Mouse (Mus musculus): ENCODE measurements around the gene Hist1h2ak. TPM values are rescaled to one million over a fixed set of nuclear protein-coding genes. Genes with fewer than 3 reads are reported as not detected.
"Not testable (repeated sequence)": the region's sequence is repeated elsewhere in the genome, so short reads cannot be mapped to it uniquely, and the experiment has no call there.

The Hist1h2ak gene
- polyA plus RNA-seq, 1 experiment from 2014 or later, result 5.5 TPM

DNA sequence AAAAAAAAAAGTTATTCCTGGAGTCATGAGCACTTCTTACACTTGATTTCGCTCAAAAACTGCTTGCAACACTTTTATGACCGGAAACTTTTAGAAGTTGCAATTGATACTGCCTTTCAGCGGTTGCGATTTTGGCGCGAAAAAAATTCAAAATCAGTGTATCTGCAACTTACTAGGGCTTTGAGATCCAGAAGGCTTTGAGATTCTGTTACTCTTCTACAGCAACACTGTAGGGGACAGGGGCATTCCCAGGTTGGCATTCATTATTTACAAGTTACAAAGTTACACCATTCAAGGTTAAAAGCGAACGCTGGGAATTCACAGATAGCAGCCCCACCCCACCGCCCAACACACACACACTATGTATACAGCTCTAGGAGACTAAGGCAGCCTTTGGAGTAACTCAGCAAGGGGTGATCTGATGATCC is 30.1 kb upstream of the Hist1h2ak start:
- H3K9ac ChIP-seq, result no peak overlapping the region
- H3K27me3 ChIP-seq (replicated peaks), result no peaks in the 10 kb centered on the region
- H3K27ac ChIP-seq, result 0 out of 2 replicates have a peak overlapping the region, but pooled peaks have one; percentile 67
- 2% methylated on average over 9 of the region's 9 CpGs for WGBS
- H3K4me3 ChIP-seq, result peak overlapping the region; percentile 41
- H3K4me2 ChIP-seq, result peak overlapping the region; percentile 81
- no peaks in the 10 kb centered on the region for H3K9me3 ChIP-seq
- peaks cover 46% of the 10 kb centered on the region for H3K4me1 ChIP-seq
- no peaks in the 10 kb centered on the region for H3K36me3 ChIP-seq (replicated peaks)
- no peak for ATAC-seq (replicated peaks)

DNA sequence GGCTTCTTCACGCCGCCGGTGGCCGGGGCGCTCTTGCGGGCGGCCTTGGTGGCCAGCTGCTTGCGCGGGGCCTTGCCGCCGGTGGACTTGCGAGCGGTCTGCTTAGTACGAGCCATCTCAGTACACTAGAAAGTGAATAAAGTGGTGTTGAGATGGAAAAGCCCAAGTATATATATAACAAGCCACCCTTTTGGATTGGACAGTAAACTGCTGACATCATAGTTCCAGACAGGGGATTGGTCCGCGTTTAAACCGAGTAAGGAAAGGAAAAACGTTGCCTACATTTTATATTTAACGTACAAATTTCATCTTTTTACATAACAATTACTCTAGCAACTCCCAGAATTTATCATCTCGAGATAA is 29.6 kb upstream of the Hist1h2ak start, which contains the start of gene Hist1h3i:
Gene Hist1h3i, minus strand, starts transcription at position 116 of the 363 bp plus-strand sequence.
- peak within 1 kb of the TSS; percentile 41 for H3K4me3 ChIP-seq
- no peaks in the 10 kb centered on the region for H3K9me3 ChIP-seq
- H3K9ac ChIP-seq, result peak within 1 kb of the TSS; percentile 38; the same call in 1 of the 2 replicates
- H3K36me3 ChIP-seq (replicated peaks), result no peaks in the 10 kb centered on the region
- peak; percentile 80 for ATAC-seq (replicated peaks)
- peak within 1 kb of the TSS; percentile 78 for H3K27ac ChIP-seq
- WGBS, result under 1% methylated on average over 19 of the region's 20 CpGs
- peaks cover 49% of the 10 kb centered on the region for H3K4me1 ChIP-seq
- peak within 1 kb of the TSS; percentile 81 for H3K4me2 ChIP-seq
- H3K27me3 ChIP-seq (replicated peaks), result no peaks in the 10 kb centered on the region

DNA sequence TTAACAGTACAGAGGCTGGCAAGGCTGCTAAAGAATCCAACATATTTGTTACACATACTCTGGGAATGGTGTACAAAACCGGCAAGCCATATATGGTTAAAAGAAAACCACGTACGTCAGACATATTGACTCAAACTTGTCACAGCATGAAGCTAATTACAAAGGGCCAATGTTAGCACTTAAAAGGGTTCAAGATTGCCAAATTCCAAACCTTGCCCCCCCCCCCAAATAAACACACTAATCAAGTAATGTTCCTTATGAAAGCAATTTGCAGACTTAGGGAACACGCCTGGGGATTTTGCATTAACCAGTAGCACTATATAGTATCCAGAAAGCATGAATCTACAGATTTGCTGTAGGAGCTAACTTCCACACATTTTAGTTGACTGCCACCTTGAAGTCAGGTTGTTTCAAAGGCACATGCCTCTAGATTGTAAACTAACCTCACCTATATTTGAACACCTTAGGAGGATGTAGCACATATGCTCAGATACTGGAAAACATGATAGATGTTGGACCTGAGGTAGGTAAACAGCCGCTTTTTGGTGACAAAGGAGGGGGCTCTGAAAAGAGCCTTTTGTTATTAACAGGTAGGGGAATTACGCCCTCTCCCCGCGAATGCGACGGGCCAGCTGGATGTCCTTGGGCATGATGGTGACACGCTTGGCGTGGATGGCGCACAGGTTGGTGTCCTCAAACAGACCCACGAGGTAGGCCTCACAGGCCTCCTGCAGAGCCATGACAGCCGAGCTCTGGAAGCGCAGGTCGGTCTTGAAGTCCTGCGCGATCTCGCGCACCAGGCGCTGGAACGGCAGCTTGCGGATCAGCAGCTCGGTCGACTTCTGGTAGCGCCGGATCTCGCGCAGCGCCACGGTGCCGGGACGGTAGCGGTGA is 29.0 kb upstream of the Hist1h2ak start:
- Histone ChIP-seq H3K4me3 (peak overlapping the region; percentile 41), H3K4me1 (peaks cover 45% of the 10 kb centered on the region), H3K9ac (peak overlapping the region; percentile 38; the same call in 1 of the 2 replicates), H3K4me2 (peak overlapping the region; percentile 81), H3K27ac (peak overlapping the region; percentile 78)
- not testable (repeated sequence) for ATAC-seq (replicated peaks); H3K9me3 ChIP-seq; H3K36me3 ChIP-seq (replicated peaks); H3K27me3 ChIP-seq (replicated peaks)
- 1% methylated on average over 21 of the region's 35 CpGs for WGBS

DNA sequence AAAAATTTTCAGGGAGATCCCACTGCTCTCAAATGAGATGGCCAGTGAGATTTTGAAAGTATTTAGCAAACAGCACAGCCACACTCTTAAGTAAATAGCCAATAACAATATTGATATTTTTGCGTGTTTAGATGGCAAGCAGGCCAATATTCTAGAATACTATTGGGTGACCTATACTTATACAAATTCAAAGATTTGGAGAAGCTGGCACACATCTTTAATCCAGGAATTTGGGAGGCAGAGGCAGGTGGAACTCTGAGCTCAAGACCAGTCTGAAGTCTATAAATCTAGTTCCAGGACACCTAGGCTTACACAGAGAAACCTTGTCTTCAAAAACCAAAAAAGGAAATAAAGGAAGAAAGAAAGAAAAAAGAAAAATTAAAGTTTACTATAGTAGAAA is 28.0 kb upstream of the Hist1h2ak start:
- Histone ChIP-seq H3K36me3 (replicated peaks) (no peaks in the 10 kb centered on the region), H3K9me3 (no peaks in the 10 kb centered on the region), H3K9ac (no peak overlapping the region), H3K4me3 (no peak overlapping the region), H3K4me2 (no peak overlapping the region), H3K27me3 (replicated peaks) (no peaks in the 10 kb centered on the region), H3K4me1 (peaks cover 45% of the 10 kb centered on the region), H3K27ac (no peak overlapping the region)
- WGBS, result 86% methylated on average over 1 of the region's 1 CpGs
- no peak for ATAC-seq (replicated peaks)

DNA sequence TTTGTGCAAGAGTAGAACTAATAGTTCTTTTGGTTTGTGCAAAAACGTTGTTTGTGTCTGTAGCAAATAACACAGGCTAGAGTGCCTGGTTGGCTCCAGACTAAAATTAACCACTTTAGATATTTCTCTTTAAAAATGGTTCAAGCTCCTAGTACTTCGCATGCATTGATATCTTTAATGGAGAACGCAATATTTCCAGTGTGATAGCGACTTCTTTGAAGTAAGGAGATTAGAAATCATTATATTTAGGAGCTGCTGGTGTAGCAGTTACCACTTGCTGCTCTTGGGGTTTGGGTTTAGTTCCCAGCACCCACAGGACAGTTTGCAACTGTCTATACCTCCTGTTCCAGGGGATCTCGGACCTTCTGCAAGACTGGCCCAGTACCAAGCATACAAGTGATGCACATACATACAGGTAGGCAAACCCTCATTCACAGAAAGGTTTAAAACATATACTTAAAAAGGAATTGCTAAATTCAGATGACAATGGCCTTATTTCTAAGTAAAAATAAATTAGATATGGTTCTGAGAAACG is 27.5 kb upstream of the Hist1h2ak start:
- Histone ChIP-seq H3K9ac (no peak overlapping the region), H3K4me3 (no peak overlapping the region; the same call in 1 of the 2 replicates), H3K27ac (no peak overlapping the region), H3K36me3 (replicated peaks) (no peaks in the 10 kb centered on the region), H3K27me3 (replicated peaks) (no peaks in the 10 kb centered on the region), H3K9me3 (no peaks in the 10 kb centered on the region), H3K4me1 (peaks cover 41% of the 10 kb centered on the region), H3K4me2 (peak overlapping the region; percentile 94; the same call in 1 of the 2 replicates)
- ATAC-seq (replicated peaks), result no peak
- WGBS, result 50% methylated on average over 6 of the region's 6 CpGs

DNA sequence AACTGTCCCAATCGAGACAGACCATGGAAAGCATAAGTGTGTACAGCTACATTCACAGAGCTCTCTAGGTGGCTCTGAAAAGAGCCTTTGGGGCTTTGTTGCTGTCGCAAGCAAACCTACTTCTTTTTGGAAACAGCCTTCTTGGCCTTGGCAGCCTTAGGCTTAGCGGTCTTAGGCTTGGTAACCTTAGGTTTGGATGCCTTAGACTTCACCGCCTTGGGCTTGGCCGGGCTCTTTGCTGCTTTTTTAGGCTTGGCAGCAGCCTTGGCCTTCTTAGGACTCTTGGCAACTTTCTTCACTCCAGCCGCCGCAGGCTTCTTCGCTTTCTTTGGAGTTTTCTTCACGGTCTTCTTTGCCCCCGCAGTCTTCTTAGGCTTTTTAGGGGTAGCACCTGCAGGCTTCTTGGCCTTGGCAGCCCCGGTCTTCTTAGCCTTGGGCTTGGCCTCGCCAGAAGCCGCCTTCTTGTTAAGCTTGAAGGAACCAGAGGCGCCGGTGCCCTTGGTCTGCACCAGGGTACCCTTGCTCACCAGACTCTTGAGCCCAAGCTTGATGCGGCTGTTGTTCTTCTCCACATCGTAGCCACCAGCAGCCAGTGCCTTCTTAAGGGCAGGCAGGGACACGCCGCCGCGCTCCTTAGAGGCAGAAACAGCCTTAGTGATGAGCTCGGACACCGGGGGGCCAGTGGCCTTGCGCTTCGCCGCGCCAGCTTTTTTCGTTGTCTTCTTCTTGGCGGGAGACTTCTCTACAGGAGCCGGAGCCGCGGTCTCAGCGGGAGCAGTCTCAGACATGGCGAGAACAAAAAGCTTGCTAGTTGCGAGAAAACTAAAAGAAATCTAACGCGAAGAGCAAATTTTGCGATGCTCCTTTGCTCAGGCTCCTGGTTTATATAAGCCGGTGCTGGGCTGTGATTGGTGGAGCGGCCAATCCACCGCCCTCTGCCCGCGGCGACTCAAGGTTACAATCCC is 26.4 kb upstream of the Hist1h2ak start, which contains the start of gene Hist1h1b:
Gene Hist1h1b, minus strand, starts transcription at position 859 of the 965 bp plus-strand sequence.
- Histone ChIP-seq H3K36me3 (replicated peaks) (no peaks in the 10 kb centered on the region), H3K4me1 (peaks cover 37% of the 10 kb centered on the region), H3K27ac (peak within 1 kb of the TSS; percentile 68), H3K4me3 (peak within 1 kb of the TSS; percentile 54), H3K9ac (peak within 1 kb of the TSS; percentile 49), H3K27me3 (replicated peaks) (no peaks in the 10 kb centered on the region), H3K4me2 (peak within 1 kb of the TSS; percentile 94), H3K9me3 (no peaks in the 10 kb centered on the region)
- peak; percentile 12; the same call in 1 of the 2 replicates for ATAC-seq (replicated peaks)
- under 1% methylated on average over 44 of the region's 44 CpGs for WGBS

DNA sequence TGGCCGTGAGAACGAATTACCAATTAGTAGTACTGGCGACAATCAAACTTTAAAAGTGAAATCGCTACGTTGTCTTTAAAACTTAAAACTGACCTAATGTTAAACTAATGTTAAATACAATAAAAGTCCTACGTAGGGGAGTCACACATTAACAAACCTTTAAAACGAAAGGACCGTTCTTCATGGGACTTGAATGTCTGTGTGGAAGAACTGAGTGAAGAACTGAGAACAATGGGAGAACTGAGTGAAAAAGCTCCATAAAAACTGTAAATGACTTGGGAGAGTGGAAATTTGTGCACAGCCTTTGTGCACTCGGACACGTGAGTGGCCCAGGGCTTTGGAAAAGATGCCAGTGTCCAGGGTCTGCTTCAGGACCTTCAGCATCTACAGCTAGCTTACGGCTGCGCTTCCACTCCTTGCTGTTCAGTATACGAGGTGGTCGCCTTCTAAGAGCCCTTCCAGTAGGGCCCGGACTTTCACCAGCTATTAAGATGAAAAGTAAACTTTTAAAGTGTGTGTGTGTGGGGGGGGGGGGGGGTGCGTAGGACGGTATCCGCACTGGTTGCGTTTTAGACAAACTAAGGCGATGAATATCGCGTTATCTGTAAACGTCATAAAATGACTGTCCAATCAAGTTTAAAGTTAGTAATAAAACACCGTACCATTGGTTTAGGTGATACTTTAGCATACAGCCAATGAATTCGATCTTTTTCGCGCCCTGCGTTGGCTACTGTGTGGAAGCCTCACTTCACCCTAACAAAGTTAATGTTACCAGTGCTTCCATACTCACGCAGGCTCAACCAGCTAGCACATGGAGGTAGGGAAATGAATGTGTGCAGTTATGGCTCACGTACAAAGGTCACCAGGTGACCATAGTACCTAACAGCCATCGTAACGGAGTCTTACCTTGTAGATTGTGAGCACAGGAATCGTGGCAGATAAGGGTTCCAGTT is 25.5 kb upstream of the Hist1h2ak start:
- H3K27me3 ChIP-seq (replicated peaks), result no peaks in the 10 kb centered on the region
- H3K36me3 ChIP-seq (replicated peaks), result no peaks in the 10 kb centered on the region
- peak overlapping the region; percentile 51 for H3K9ac ChIP-seq
- H3K27ac ChIP-seq, result peak overlapping the region; percentile 68
- peak overlapping the region; percentile 94 for H3K4me2 ChIP-seq
- peak overlapping the region; percentile 54 for H3K4me3 ChIP-seq
- no peaks in the 10 kb centered on the region for H3K9me3 ChIP-seq
- H3K4me1 ChIP-seq, result peaks cover 36% of the 10 kb centered on the region
- peak; percentile 96 for ATAC-seq (replicated peaks)
- WGBS, result 5% methylated on average over 33 of the region's 33 CpGs

DNA sequence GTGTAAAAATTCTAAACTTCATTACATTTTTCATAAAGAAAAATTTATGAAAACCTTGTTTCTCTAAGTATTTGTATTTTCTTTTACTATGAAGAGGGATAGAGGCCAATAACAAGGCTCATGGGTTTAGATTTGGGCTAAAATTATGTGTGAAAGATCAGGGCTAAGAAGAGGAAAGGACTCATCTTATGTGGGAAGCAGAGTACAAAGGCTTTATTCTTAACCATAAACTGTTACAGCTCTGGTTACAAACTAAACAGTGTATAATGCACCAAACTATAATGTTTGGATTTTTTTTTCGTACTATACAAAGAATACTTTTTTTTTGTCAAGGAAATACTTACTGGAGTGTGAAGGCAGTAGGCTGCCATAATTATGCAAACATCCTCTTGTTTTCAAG is 2.1 kb upstream of the Hist1h2ak start:
- no peak for ATAC-seq (replicated peaks)
- Histone ChIP-seq H3K4me1 (peaks cover 14% of the 10 kb centered on the region), H3K9me3 (no peaks in the 10 kb centered on the region), H3K4me3 (no peak overlapping the region), H3K27me3 (replicated peaks) (no peaks in the 10 kb centered on the region), H3K36me3 (replicated peaks) (no peaks in the 10 kb centered on the region), H3K27ac (no peak overlapping the region), H3K4me2 (no peak overlapping the region), H3K9ac (no peak overlapping the region)
- WGBS, result 71% methylated on average over 1 of the region's 1 CpGs

DNA sequence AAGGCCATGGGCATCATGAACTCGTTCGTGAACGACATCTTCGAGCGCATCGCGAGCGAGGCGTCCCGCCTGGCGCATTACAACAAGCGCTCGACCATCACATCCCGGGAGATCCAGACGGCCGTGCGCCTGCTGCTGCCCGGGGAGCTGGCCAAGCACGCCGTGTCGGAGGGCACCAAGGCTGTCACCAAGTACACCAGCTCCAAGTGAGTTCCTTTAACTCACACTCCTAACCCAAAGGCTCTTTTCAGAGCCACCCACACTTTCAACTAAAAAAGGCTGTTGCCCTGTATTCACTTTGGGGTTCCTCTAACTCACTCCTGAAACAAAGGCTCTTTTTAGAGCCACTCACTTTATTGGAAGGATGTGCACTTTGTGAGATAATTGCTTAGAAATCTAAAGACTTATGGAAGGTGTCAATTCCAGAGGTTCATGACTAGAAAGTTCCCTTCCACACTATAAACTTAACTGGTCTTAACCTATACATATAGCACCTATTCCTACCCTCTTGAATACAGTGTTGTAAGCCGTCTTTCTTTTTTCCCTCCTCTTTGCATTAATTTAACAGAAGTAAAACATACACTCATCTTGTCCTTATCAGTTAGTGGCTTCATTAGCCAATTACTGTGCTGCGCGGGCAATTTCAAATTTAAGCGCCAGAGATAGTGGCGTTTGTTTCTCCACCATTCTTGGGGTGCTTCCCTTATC is 821 bp upstream of the Hist1h2ak start:
- Histone ChIP-seq H3K4me3 (peak overlapping the region; percentile 49), H3K4me2 (peak overlapping the region; percentile 79), H3K27ac (peak overlapping the region; percentile 95; the same call in 1 of the 2 replicates), H3K4me1 (peaks cover 16% of the 10 kb centered on the region), H3K9ac (peak overlapping the region; percentile 31)
- H3K9me3 ChIP-seq; H3K36me3 ChIP-seq (replicated peaks); H3K27me3 ChIP-seq (replicated peaks): not testable (repeated sequence)
- under 1% methylated on average over 26 of the region's 26 CpGs for WGBS
- peak; percentile 2 for ATAC-seq (replicated peaks)

DNA sequence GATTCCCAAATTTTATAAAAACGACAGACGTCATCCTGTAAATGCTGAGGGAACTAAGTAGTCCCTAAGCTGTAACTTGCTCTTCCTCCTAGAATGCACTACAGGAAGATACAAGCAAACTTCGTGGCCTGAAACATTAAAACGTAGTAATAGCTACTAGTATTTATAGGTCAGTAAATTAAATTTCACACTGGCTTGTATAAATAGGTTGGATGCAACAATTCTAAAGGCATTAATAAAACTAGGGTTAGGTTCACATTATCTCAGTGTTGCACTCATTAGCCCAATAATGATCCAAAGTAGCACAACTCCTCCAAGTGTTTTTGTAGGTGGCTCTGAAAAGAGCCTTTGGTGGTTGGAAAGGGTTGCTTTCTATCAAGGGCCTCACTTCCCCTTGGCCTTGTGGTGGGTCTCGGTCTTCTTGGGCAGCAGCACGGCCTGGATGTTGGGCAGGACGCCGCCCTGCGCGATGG is 540 bp downstream of the Hist1h2ak start:
- Histone ChIP-seq H3K4me3 (peak overlapping the region; percentile 49), H3K36me3 (replicated peaks) (no peaks in the 10 kb centered on the region), H3K27ac (peak overlapping the region; percentile 95), H3K27me3 (replicated peaks) (no peaks in the 10 kb centered on the region), H3K4me2 (peak overlapping the region; percentile 79), H3K9ac (peak overlapping the region; percentile 42), H3K9me3 (no peaks in the 10 kb centered on the region), H3K4me1 (peaks cover 26% of the 10 kb centered on the region)
- ATAC-seq (replicated peaks), result no peak
- 2% methylated on average over 10 of the region's 10 CpGs for WGBS

Data from midbrain, embryonic 15.5 days (tissue).